ENCODE assay signal across 15 mouse cellular contexts in genomic region chr16:85132182-85132581, GRCm38 (mm10). TPM values are rescaled to one million over a fixed set of nuclear protein-coding genes. Genes with fewer than 3 reads are reported as not detected.
DNase-seq lines count a peak whose midpoint lies in the region; ATAC-seq and TF ChIP-seq lines count a peak whose summit lies in the region.
"Had no signal": no experiment of that assay in that cellular context is flagged by ENCODE, and none has a peak within 500 bp of the region (broad histone marks: within the 10 kb centered on the region; RNA-seq: fewer than 3 reads in every experiment).

No protein-coding gene starts in this region.

- no peak for TF ChIP-seq POLR2A in heart, adult 2 months (IDR thresholded peaks at IDR 0.05; ENCODE audit: insufficient read depth, low read depth, low read length)

- H3K4me2 ChIP-seq in lung, postnatal 0 days (replicated peaks; ENCODE audit: low read depth, low read length): peak overlapping the region; percentile 60; the same call in 1 of the 2 replicates
- H3K4me2 ChIP-seq in liver, embryonic 14.5 days (ENCODE audit: low read depth): peak overlapping the region; percentile 14

- H3K27me3 ChIP-seq in heart, adult 2 months (ENCODE audit: control insufficient read depth, insufficient read depth, low read length): no peaks in the 10 kb centered on the region
- H3K27me3 ChIP-seq in lung, postnatal 0 days (replicated peaks; ENCODE audit: insufficient read depth, low read length): no peaks in the 10 kb centered on the region
- no peaks in the 10 kb centered on the region for H3K27me3 ChIP-seq in liver, embryonic 14.5 days (ENCODE audit: control insufficient read depth, insufficient read depth, low read length)
- H3K27me3 ChIP-seq: megakaryocyte, embryonic 14.5 days had no signal

- peaks cover 8% of the 10 kb centered on the region; the same call in 1 of the 2 replicates for H3K79me2 ChIP-seq in heart, adult 2 months (replicated peaks; ENCODE audit: control insufficient read depth, insufficient read depth, low read length)

- no peak overlapping the region for H3K9ac ChIP-seq in heart, adult 2 months (ENCODE audit: low read depth, low read length)
- no peak overlapping the region for H3K9ac ChIP-seq in lung, postnatal 0 days (replicated peaks; ENCODE audit: low read depth)
- H3K9ac ChIP-seq in liver, embryonic 14.5 days (replicated peaks): no peak overlapping the region

- ATAC-seq in lung, postnatal 0 days: peak; percentile 11; the same call in 1 of the 2 replicates
- no peak for ATAC-seq in liver, embryonic 14.5 days (ENCODE audit: insufficient read depth)
- ATAC-seq: activated CD4-positive, CD25-positive, alpha-beta regulatory T cell, adult 4 months had no signal

- H3K36me3 ChIP-seq in heart, adult 2 months (ENCODE audit: control insufficient read depth, insufficient read depth, low read length): peaks cover 24% of the 10 kb centered on the region
- H3K36me3 ChIP-seq in lung, postnatal 0 days (ENCODE audit: insufficient read depth, low read length): no peaks in the 10 kb centered on the region
- H3K36me3 ChIP-seq in liver, embryonic 14.5 days (replicated peaks; ENCODE audit: control insufficient read depth, insufficient read depth, low read depth): no peaks in the 10 kb centered on the region

- WGBS in heart, adult 2 months: 71% methylated on average over 5 of the region's 5 CpGs
- WGBS in lung, postnatal 0 days: 33% methylated on average over 5 of the region's 5 CpGs
- WGBS in liver, embryonic 14.5 days (ENCODE audit: insufficient replicate concordance): 39% methylated on average over 5 of the region's 5 CpGs

- H3K27ac ChIP-seq in heart, adult 2 months: peak overlapping the region; percentile 83
- peak overlapping the region; percentile 95 for H3K27ac ChIP-seq in lung, postnatal 0 days (ENCODE audit: low read length)
- no peak overlapping the region for H3K27ac ChIP-seq in liver, embryonic 14.5 days
- H3K27ac ChIP-seq: forebrain, embryonic 10.5 days had no signal

- H3K4me1 ChIP-seq in heart, adult 2 months (ENCODE audit: control insufficient read depth, insufficient read depth, low read length): peaks cover 21% of the 10 kb centered on the region
- peaks cover 29% of the 10 kb centered on the region for H3K4me1 ChIP-seq in lung, postnatal 0 days (ENCODE audit: insufficient read depth, low read depth, low read length)
- peaks cover 27 to 49% of the 10 kb centered on the region in 2 experiments for H3K4me1 ChIP-seq in liver, embryonic 14.5 days (replicated peaks; ENCODE audit: control insufficient read depth in 2 of 2, insufficient read depth in 2 of 2, low read length in 1 of 2)
- H3K4me1 ChIP-seq: megakaryocyte, embryonic 14.5 days had no signal

- DNase-seq in heart, adult 2 months: no peak
- no peak for DNase-seq in heart, postnatal 36 days
- peak; percentile 61 for DNase-seq in lung, postnatal 0 days (ENCODE audit: low spot score)
- no peak for DNase-seq in lung, postnatal 14 days
- DNase-seq in liver, embryonic 14.5 days (ENCODE audit: low read depth in 3 of 3, low spot score in 3 of 3): no peak
- no peak for DNase-seq in urinary bladder, postnatal 14 days (ENCODE audit: low spot score)
- no peak for DNase-seq in spleen, postnatal 36 days (ENCODE audit: low spot score in 2 of 2)
- DNase-seq in layer of hippocampus, postnatal 14 days (ENCODE audit: low spot score in 2 of 2): no peak
- DNase-seq: B cell, adult 2 months; cerebellum, adult 8-10 months had no signal

- no peak for TF ChIP-seq EP300 in heart, adult 2 months (IDR thresholded peaks at IDR 0.05; ENCODE audit: insufficient read depth, low read depth, low read length)
- peak; percentile 35 for TF ChIP-seq EP300 in lung, postnatal 0 days (IDR thresholded peaks at IDR 0.05)
- TF ChIP-seq EP300 in liver, embryonic 14.5 days (IDR thresholded peaks at IDR 0.05; ENCODE audit: low read depth): no peak

- H3K4me3 ChIP-seq in heart, adult 2 months: no peak overlapping the region
- no peak overlapping the region for H3K4me3 ChIP-seq in lung, postnatal 0 days (ENCODE audit: low read depth, low read length)
- no peak overlapping the region for H3K4me3 ChIP-seq in liver, embryonic 14.5 days (ENCODE audit: insufficient read depth in 1 of 2, low read depth in 2 of 2, low read length in 2 of 2)
- H3K4me3 ChIP-seq: forebrain, embryonic 10.5 days; megakaryocyte, embryonic 14.5 days; myocyte had no signal

- H3K9me3 ChIP-seq in lung, postnatal 0 days (ENCODE audit: low read length): no peaks in the 10 kb centered on the region
- no peaks in the 10 kb centered on the region for H3K9me3 ChIP-seq in liver, embryonic 14.5 days (ENCODE audit: control insufficient read depth, low read length)
- H3K9me3 ChIP-seq: forebrain, embryonic 10.5 days had no signal

- TF ChIP-seq CTCF in heart, adult 2 months (IDR thresholded peaks at IDR 0.05): no peak
- TF ChIP-seq CTCF in lung, postnatal 0 days (IDR thresholded peaks at IDR 0.05): no peak
- no peak for TF ChIP-seq CTCF in liver, embryonic 14.5 days (IDR thresholded peaks at IDR 0.05; ENCODE audit: low read depth)

- intact Hi-C loops in heart, adult 2 months (cut with DNase I): loop anchor here (2.0 kb wide), 1 partner anchor 17 kb away; no protein-coding TSS in a partner anchor
- intact Hi-C loops in heart, postnatal 36 days (cut with DNase I): no loop called here

RNA-seq across cellular contexts. Expression of gene App, which starts 41.4 kb away (rescaled TPM):
- total RNA-seq in heart, adult 2 months (2021): 100 to 1,000 TPM; 141 to 142 TPM
- polyA plus RNA-seq in heart, adult 2 months (2012; rRNA removed): 90.6 and 116 TPM in 2 replicates
- total RNA-seq in heart, postnatal 36 days (2021): 100 to 1,000 TPM; 144 to 157 TPM
- polyA plus RNA-seq in lung, postnatal 0 days (2015; fragmentation: Nextera tagmentation; extraction: Ambion mirVana): 425 and 457 TPM in 2 replicates
- 10.5 and 16.9 TPM in 2 replicates for polyA plus RNA-seq in liver, embryonic 14.5 days (2012; rRNA removed)
- polyA plus RNA-seq in liver, embryonic 14.5 days (2014; fragmentation: Nextera tagmentation; extraction: Ambion mirVana): 11.6 and 11.9 TPM in 2 replicates
- 1,000 to 10,000 TPM; 1,197 to 1,205 TPM for total RNA-seq in layer of hippocampus, postnatal 14 days (2021)
- total RNA-seq: MEL had no signal

Comparison
In these comparisons a context has a peak if more than half of its experiments do, and no peak if none do; other contexts are left out.
1. RNA of gene App, which starts 41.4 kb away (total RNA-seq): 1,197 to 1,205 TPM in layer of hippocampus, postnatal 14 days; 144 to 157 TPM in heart, postnatal 36 days and 141 to 142 TPM in heart, adult 2 months; every median in the first group is over 4 times any median in the second.